Mouse (Mus musculus): Measurements from ENCODE around the gene Oxct1.

- TF ChIP-seq CTCF (IDR thresholded peaks at IDR 0.05; ENCODE audit: low read depth, low read length) (no peak), POLR2A (IDR thresholded peaks at IDR 0.05; ENCODE audit: extremely low read depth, insufficient read depth, low read length) (no peak)
These were observed 2.8 kb downstream of the Oxct1 start for GRCm38 (mm10) chr15:4028960-4029359.

Measured in liver, adult 2 months (tissue).